Mouse (Mus musculus): ENCODE measurements around the gene Kirrel2.

- TF ChIP-seq GATA1 (IDR thresholded peaks at IDR 0.05; ENCODE audit: borderline replicate concordance, low read length) (no peak), CTCF (IDR thresholded peaks at IDR 0.05; ENCODE audit: low read depth, low read length) (no peak), TAL1 (conservative IDR thresholded peaks at IDR 0.05; ENCODE audit: low read depth, low read length) (no peak)
Observed at GRCm38 (mm10) chr7:30463996-30464395, 6.5 kb upstream of the Kirrel2 start.
